Comparison of ENCODE assay signal across 12 mouse cellular contexts in genomic region chr3:69323982-69324381, GRCm38 (mm10). TPM values are rescaled to one million over a fixed set of nuclear protein-coding genes. Genes with fewer than 3 reads are reported as not detected.
DNase-seq lines count a peak whose midpoint lies in the region.
"Had no signal": no experiment of that assay in that cellular context is flagged by ENCODE, and none has a peak within 500 bp of the region (broad histone marks: within the 10 kb centered on the region; RNA-seq: fewer than 3 reads in every experiment).

No protein-coding gene starts in this region.

- WGBS in midbrain, embryonic 10.5 days, result 82% methylated on average over 3 of the region's 3 CpGs

- peaks cover 14% of the 10 kb centered on the region for H3K4me1 ChIP-seq in midbrain, embryonic 10.5 days

- DNase-seq in ovary, adult 18-20 months (ENCODE audit: low spot score), result peak; percentile 87
- DNase-seq in ovary, postnatal 14 days (ENCODE audit: low spot score), result no peak
- DNase-seq in adrenal gland, postnatal 14 days, result peak; percentile 77
- DNase-seq in cerebellum, postnatal 36 days, result peak; percentile 57 to 61
- peak; percentile 82 for DNase-seq in testis, postnatal 14 days (ENCODE audit: low spot score)
- DNase-seq in midbrain, embryonic 10.5 days (ENCODE audit: low spot score), result no peak
- no peak for DNase-seq in layer of hippocampus, postnatal 36 days
- DNase-seq: right cerebral cortex, postnatal 4 days had no signal

- no peak overlapping the region for H3K27ac ChIP-seq in midbrain, embryonic 10.5 days (replicated peaks)
- H3K27ac ChIP-seq: layer of hippocampus, adult 2 months; limb, embryonic 13.5 days had no signal

- peaks cover 19% of the 10 kb centered on the region for H3K36me3 ChIP-seq in midbrain, embryonic 10.5 days

- no peaks in the 10 kb centered on the region for H3K9me3 ChIP-seq in midbrain, embryonic 10.5 days (replicated peaks)
- H3K9me3 ChIP-seq: G1E; limb, embryonic 13.5 days had no signal

- no peak overlapping the region for H3K4me3 ChIP-seq in midbrain, embryonic 10.5 days
- H3K4me3 ChIP-seq: layer of hippocampus, adult 2 months; limb, embryonic 13.5 days; megakaryocyte, embryonic 14.5 days had no signal

- H3K27me3 ChIP-seq in midbrain, embryonic 10.5 days (ENCODE audit: low read depth, poor library complexity, severe bottlenecking), result peaks cover 6% of the 10 kb centered on the region; the same call in 1 of the 2 replicates
- H3K27me3 ChIP-seq: limb, embryonic 13.5 days had no signal

RNA-seq across cellular contexts. Expression of gene Ppm1l, which starts 7.3 kb away (rescaled TPM):
- 12.6 and 13.5 TPM in 2 replicates for total RNA-seq in adrenal gland, postnatal 14 days (2021)
- 14.8 and 15.6 TPM in 2 replicates for polyA plus RNA-seq in midbrain, embryonic 10.5 days (2016; fragmentation: Nextera tagmentation; extraction: Ambion mirVana)
- total RNA-seq in layer of hippocampus, postnatal 36 days (2021), result 10 to 100 TPM; 49.7 to 54.0 TPM

Comparison
In these comparisons a context has a peak if more than half of its experiments do, and no peak if none do; other contexts are left out.
1. DNase-seq: peak in ovary, adult 18-20 months (single experiment), adrenal gland, postnatal 14 days (single experiment), cerebellum, postnatal 36 days (2 of 2) and testis, postnatal 14 days (single experiment); none in ovary, postnatal 14 days (single experiment), midbrain, embryonic 10.5 days (single experiment) and layer of hippocampus, postnatal 36 days (0 of 2).